Mouse (Mus musculus): ENCODE measurements around the gene Itga7. TPM values are rescaled to one million over a fixed set of nuclear protein-coding genes. Genes with fewer than 3 reads are reported as not detected.
A peak's percentile ranks its signal among the peaks of the same experiment; 100 is the strongest.

The Itga7 gene
- total RNA-seq, 4 experiments from 2014 or later: 12.6 to 15.5 (median 13.9) TPM

GRCm38 (mm10) chr10:128934997-128935787 is 1.6 kb downstream of the Itga7 start:
- no peak for DNase-seq (ENCODE audit: low spot score in 2 of 2)

- DNase-seq (ENCODE audit: low spot score in 2 of 2): no peak
Measured at GRCm38 (mm10) chr10:128935826-128936440, 2.3 kb downstream of the Itga7 start.

DNA sequence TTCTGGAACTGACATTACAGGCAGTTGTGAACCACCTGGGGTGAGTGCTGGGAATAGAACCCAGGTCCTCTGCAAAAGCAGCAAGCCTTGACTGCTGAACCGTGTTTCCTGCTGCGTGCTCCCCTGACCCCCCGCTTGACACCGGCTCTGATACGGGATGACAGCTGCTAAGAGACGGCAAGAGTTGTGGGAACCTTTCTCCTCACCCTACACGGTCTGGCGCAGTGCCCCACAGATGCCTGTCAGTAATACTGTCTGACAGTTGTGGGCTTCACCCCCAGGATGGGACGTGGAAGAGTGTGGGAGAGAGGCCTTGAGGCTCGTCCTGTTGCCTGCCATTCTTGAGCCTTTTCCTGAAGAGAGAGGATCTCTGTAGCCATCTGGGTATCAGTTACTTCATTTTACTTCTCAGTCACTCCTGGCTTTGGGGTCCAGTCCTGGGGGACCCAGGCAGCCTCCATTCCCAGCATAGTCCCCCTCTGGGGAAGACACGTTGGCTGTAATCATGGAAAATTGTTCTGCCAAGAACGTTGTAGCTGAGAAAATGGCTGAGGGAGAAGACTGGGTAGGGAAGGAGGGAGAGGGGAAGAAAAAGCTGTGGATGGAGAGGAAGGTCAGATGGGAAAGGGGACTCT is 4.3 kb downstream of the Itga7 start:
- no peak for DNase-seq (ENCODE audit: low spot score in 2 of 2)

DNA sequence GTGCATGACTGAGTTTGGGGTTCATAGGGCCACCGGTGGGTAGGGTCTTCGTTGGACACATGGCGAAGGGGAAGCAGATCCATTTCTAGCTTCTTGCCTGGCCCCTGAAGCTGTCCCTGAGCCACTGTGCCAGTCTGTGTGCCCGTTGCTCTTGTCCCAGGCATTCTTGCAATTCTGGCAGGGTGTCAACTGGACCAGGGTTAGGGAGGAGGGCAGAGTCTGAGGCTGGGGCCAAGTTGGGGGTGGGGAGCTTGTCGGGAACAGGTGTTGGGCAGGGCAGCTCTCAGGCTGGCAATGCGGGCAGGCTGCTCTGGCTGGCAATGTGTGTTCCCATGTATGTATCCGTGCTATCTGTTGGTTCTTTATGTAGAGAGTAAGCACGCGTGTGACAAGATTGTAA is 4.8 kb downstream of the Itga7 start:
- no peak for DNase-seq (ENCODE audit: low spot score in 2 of 2)

DNA sequence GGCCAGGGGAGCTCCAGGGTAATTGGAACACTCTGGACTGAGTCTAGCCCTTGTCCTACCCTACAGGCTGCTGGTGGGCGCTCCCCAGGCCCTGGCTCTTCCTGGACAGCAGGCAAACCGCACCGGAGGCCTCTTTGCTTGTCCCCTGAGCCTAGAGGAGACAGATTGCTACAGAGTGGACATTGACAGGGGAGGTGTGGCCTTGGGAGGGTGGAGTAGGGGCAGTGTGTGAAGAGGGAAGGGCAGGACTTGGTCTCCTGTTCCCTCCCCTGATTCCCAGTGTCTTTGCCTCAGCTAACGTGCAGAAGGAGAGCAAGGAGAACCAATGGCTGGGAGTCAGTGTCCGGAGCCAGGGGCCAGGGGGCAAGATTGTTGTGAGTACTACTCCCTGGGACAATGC is 5.4 kb downstream of the Itga7 start:
- no peak for DNase-seq (ENCODE audit: low spot score in 2 of 2)

DNA sequence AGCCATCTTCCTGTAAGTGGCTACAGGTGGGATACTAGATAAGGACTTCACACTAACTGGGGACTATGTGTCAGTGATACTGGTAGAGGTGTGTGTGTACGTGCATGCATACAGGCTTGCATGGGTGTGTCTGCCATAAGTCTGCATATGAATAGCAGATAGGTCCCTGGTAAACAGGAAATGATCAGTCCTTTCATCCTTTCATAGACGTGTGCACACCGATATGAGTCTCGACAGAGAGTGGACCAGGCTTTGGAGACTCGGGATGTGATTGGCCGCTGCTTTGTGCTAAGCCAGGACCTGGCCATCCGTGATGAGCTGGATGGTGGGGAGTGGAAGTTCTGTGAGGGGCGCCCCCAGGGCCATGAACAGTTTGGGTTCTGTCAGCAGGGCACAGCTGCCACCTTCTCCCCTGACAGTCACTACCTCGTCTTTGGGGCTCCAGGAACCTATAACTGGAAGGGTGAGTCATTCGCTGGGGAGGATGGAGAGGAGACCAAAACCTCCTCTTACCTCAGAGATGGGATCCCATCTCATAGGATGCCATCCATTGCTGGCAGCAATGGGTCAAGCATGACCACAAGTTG is 7.0 kb downstream of the Itga7 start:
- DNase-seq (ENCODE audit: low spot score in 2 of 2): no peak

DNA sequence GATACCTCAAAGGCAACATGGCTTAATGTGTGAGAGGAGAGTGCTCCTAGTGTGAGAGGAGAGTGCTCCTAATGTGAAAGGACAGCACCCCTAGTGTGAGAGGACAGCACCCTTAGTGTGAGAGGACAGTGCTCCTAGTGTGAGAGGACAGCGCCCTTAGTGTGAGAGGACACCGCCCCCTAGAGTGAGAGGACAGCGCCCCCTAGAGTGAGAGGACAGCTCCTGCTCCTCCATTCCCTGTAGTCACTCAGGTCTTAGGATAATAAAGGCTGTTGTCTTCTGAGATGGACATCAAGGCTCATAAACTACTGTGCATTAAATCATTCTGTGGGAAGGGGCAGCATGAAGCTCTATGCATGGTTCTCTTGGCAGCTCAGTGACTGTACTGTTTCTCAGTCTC is 12.1 kb downstream of the Itga7 start:
- no peak for DNase-seq (ENCODE audit: low spot score in 2 of 2)

GRCm38 (mm10) chr10:128947496-128947895 is 13.9 kb downstream of the Itga7 start:
- DNase-seq (ENCODE audit: low spot score in 2 of 2): no peak

GRCm38 (mm10) chr10:128950208-128950887 is 16.7 kb downstream of the Itga7 start:
- peak in 1 of 2 experiments; percentile 35 for DNase-seq (ENCODE audit: low spot score in 2 of 2)

- DNase-seq (ENCODE audit: low spot score in 2 of 2): no peak
Measured at GRCm38 (mm10) chr10:128958340-128958739, 24.7 kb downstream of the Itga7 start.

GRCm38 (mm10) chr10:128960142-128960541 is 26.5 kb downstream of the Itga7 start:
- no peak for DNase-seq (ENCODE audit: low spot score in 2 of 2)

GRCm38 (mm10) chr10:128960590-128961584 is 27.3 kb downstream of the Itga7 start, which contains the start of gene Mettl7b:
Gene Mettl7b, minus strand, starts transcription at chr10:128960988.
- no peak for DNase-seq (ENCODE audit: low spot score in 2 of 2)

- DNase-seq (ENCODE audit: low spot score in 2 of 2): no peak
Measured at GRCm38 (mm10) chr10:128964961-128965360, 31.3 kb downstream of the Itga7 start.

- no peak for DNase-seq (ENCODE audit: low spot score in 2 of 2)
Measured at GRCm38 (mm10) chr10:128965871-128966270, 32.3 kb downstream of the Itga7 start.

DNA sequence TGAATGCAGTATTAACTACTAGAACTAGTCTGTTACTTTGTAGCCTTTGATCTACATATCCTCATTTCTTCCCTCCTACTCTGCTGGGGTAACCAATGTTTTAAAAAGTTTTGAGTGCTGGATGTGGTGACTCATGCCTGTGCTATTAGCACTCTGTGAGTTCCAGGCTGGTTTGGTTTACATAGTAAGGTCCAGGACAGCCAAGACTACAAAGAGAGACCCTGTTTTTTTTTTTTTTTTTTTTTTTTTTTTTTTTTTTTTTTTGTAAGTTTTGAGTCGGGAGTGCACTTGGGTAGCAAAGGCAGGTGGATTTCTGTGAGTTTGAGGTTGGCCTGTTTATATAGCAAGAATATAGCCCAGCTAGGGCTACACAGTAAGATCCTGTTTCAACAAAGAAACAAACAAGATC is 34.7 kb downstream of the Itga7 start:
- no peak for DNase-seq (ENCODE audit: low spot score in 2 of 2)

- no peak for DNase-seq (ENCODE audit: low spot score in 2 of 2)
Measured at GRCm38 (mm10) chr10:128970740-128971250, 37.2 kb downstream of the Itga7 start.

DNA sequence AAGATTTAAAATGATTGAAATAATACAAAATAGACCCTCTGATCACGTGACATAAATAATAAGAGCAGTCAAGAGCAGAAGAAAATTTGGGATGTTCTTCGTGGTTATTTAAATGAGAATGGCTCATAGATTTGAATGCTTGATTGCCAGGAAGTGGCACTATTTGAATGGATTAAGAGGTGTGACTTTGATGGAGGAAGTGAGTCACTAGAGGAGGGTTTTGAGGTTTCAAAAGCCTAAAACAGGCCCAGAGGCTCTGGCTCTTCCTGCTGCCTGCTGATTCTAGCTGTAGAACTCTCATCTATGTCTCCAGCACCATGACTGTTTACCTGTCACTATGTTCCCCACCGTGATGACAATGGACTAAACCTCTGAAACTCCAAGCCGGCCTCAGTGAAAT is 39.2 kb downstream of the Itga7 start:
- no peak for DNase-seq (ENCODE audit: low spot score in 2 of 2)

DNA sequence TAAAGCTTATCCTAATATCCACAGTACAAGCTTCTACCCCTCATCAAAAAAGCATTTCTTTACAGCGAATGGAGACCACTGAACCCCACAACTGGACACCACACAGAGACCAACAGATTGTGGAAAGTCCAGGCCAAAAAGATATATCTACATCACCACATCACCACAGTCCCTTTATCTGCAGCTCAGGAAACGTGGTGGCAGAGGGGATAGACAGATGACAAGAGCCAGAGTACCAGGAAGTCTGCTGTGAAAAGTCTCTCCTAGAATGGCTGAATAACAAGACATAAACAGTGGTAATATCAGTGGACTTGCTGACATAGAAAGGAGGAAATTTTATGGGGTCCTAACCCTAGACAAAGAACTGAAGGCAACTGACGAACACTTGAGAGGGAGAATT is 42.8 kb downstream of the Itga7 start:
- DNase-seq (ENCODE audit: low spot score in 2 of 2): no peak

GRCm38 (mm10) chr10:128977522-128978114 is 44.0 kb downstream of the Itga7 start:
- DNase-seq (ENCODE audit: low spot score in 2 of 2): peak in 1 of 2 experiments; percentile 16
